Mouse (Mus musculus): ENCODE results near the gene Odf2l.

Gene Odf2l

DNA sequence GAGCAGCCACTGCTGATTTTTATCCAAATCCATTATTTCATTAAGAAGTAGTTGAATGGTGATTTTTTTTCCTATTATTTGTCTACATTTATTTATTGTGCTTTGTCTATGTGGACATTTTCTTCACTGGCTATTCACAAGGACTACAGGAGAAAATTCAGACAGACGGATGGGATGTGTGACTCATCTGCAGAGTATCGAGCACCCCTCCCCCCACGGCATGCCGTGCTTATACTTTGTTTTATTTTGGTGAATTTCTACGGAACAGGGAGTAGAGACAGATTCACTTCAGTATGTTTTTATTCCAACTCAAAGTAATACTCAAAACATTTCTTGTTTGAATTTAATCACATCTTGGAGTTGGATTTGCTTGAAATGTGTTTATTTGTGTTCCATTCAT lies 49.4 kb downstream of the Odf2l start:
- TF ChIP-seq GATA4 (IDR thresholded peaks at IDR 0.05; ENCODE audit: insufficient replicate concordance, low read length): no peak

GRCm38 (mm10) chr3:145168844-145169696 lies 50.7 kb downstream of the Odf2l start:
- no peak for TF ChIP-seq GATA4 (IDR thresholded peaks at IDR 0.05; ENCODE audit: insufficient replicate concordance, low read length)

- TF ChIP-seq GATA4 (IDR thresholded peaks at IDR 0.05; ENCODE audit: insufficient replicate concordance, low read length): no peak
Observed at GRCm38 (mm10) chr3:145170028-145170427, 51.6 kb downstream of the Odf2l start.

DNA sequence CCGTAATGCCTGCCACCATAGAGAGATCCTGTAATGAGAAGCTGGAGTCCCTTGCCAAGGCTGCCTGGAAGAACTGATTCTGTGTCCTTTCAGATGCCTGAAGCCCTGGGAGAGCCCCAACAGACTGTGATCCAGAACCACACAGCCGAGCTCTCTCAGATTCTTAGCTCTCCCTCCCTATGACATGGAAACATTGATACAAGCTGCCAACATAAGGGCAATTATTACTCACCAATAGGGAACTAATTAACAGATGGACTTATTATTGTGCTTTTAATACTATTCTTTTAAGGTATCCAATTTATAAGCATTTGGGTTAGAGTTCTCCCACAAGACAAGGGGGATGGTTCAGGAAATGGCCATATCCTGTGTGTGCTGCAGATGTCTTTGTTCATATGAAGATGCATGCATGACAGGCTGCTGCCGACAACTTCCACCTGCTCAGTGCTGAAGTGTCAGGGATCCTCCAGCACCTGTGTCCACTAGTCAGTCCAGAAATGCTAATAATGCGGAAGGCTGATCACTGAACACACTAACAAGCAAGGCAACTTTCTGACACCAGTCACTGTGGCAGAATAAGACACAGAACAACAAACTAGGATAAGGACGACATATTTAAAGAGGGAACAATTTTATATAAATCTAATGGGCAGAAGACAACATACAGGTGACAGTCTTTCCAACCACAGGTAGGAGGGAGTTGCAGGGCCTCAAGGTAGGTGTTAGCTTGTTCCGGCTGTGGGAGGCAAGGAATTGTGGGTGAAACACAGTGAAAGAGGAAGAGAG lies 52.4 kb downstream of the Odf2l start:
- TF ChIP-seq GATA4 (IDR thresholded peaks at IDR 0.05; ENCODE audit: insufficient replicate concordance, low read length): no peak

GRCm38 (mm10) chr3:145171390-145172060 lies 53.1 kb downstream of the Odf2l start:
- TF ChIP-seq GATA4 (IDR thresholded peaks at IDR 0.05; ENCODE audit: insufficient replicate concordance, low read length): no peak

- TF ChIP-seq GATA4 (IDR thresholded peaks at IDR 0.05; ENCODE audit: insufficient replicate concordance, low read length): no peak
Observed at GRCm38 (mm10) chr3:145184645-145185044, 66.3 kb downstream of the Odf2l start.

GRCm38 (mm10) chr3:145191972-145192371 lies 73.6 kb downstream of the Odf2l start:
- no peak for TF ChIP-seq GATA4 (IDR thresholded peaks at IDR 0.05; ENCODE audit: insufficient replicate concordance, low read length)

DNA sequence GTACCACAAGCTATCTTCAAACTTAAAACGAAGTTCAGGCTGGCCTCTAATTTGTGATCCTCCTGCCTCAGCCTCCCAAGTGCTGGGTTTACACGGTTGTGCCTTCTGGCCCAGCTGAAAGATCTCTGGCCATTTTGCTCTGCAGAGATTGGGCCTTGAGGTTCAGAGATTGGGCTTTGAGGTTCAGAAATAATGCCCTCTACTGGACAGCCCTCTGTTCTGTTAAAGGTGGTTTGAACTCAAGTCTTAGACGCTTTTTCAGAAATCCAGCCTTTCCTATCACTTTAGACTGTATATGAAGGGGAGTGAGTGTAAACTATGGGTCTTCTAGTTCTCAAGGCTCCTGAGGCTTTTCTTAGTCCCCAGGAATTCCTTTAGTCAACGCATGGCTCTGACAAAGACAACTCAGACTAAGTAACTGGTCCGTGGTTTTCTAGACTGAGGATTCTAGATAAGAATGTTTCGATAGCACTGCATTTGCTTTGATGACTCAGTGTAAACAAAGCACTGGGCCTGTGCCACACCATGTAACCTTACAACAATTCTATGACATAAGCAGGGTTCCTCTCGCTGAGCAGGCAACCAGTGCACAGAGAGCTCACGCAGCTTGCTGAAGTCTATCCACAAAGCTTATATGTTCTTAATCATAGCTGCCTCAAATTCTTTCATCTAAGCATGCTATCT lies 77.0 kb downstream of the Odf2l start:
- TF ChIP-seq GATA4 (IDR thresholded peaks at IDR 0.05; ENCODE audit: insufficient replicate concordance, low read length): no peak

DNA sequence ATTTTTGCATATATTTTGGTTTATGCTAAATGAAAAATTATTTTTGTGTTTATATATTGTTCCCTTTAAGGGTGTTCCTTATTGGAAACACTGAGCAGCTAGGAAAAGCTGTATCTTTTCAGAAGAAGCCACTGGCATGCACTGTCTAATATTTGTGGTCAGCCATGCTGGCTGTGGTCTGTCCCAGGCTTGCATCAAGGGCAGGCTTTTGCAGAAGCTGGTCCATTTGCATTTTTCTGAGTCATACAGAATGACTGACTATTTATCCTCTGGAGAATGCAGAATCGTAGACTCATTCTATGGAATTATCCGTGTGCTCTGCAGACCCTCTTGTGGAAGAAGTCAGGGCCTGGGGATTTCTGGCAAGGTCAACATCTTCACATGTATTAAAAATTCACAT lies 79.7 kb downstream of the Odf2l start:
- no peak for TF ChIP-seq GATA4 (IDR thresholded peaks at IDR 0.05; ENCODE audit: insufficient replicate concordance, low read length)

Data from liver, adult (tissue).